In the genomic region with DNA sequence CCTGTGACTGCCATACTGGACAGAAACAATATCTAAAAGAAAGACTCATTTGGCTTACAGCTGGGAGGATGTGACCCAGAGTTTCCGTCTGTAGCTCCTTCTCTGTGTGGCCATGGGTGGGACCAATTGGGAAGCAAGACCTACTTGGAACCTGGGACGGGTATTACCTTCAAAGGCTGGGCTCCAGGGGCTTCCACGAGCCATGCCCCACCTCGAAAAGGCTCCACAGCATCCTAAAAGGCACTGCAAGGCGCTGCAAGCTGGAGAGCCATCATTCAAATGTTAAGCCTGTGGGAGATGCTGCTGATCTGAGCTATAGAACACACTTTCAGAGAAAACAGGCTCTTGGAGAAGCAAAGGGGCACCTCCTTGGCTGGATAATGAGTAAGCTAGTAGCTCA, we compare ENCODE assay signal across 20 mouse cellular contexts. TPM values are rescaled to one million over a fixed set of nuclear protein-coding genes. Genes with fewer than 3 reads are reported as not detected.
"Had no signal": no experiment of that assay in that cellular context is flagged by ENCODE, and none has a peak within 500 bp of the region (broad histone marks: within the 10 kb centered on the region; RNA-seq: fewer than 3 reads in every experiment).

No protein-coding gene starts in this region.

- H3K4me1 ChIP-seq: midbrain, embryonic 12.5 days; midbrain, embryonic 15.5 days; neural tube, embryonic 12.5 days; stomach, embryonic 15.5 days had no signal

- H3K27ac ChIP-seq: lung, embryonic 15.5 days; macrophage; midbrain, embryonic 12.5 days; midbrain, embryonic 15.5 days; neural tube, embryonic 12.5 days; stomach, embryonic 15.5 days; stomach, postnatal 0 days had no signal

- ATAC-seq: liver, postnatal 0 days; lung, postnatal 0 days; midbrain, embryonic 15.5 days had no signal

- H3K9me3 ChIP-seq: lung, embryonic 15.5 days; megakaryocyte, embryonic 14.5 days; midbrain, embryonic 12.5 days; midbrain, embryonic 15.5 days; neural tube, embryonic 12.5 days; stomach, embryonic 15.5 days had no signal

- H3K4me3 ChIP-seq: lung, embryonic 15.5 days; megakaryocyte, embryonic 14.5 days; midbrain, embryonic 12.5 days; midbrain, embryonic 15.5 days; neural tube, embryonic 12.5 days; stomach, embryonic 15.5 days had no signal

- H3K27me3 ChIP-seq: lung, embryonic 15.5 days; midbrain, embryonic 12.5 days; midbrain, embryonic 15.5 days; neural tube, embryonic 12.5 days; stomach, embryonic 15.5 days had no signal

- DNase-seq: liver, postnatal 0 days; lung, adult 2 months; lung, postnatal 14 days; lung, postnatal 36 days; right cerebral cortex, postnatal 14 days; thymus, adult 2 months; thymus, postnatal 25 days; thymus, postnatal 4 days had no signal

- H3K4me2 ChIP-seq: lung, embryonic 15.5 days; midbrain, embryonic 12.5 days; midbrain, embryonic 15.5 days; neural tube, embryonic 12.5 days; stomach, embryonic 15.5 days had no signal

- H3K36me3 ChIP-seq: lung, embryonic 15.5 days; midbrain, embryonic 12.5 days; midbrain, embryonic 15.5 days; neural tube, embryonic 12.5 days; stomach, embryonic 15.5 days had no signal

- H3K9ac ChIP-seq: liver, postnatal 0 days; lung, embryonic 15.5 days; midbrain, embryonic 12.5 days; midbrain, embryonic 15.5 days; neural tube, embryonic 12.5 days; stomach, embryonic 15.5 days had no signal

RNA-seq across cellular contexts. Expression of a gene that starts 16.1 kb away (rescaled TPM):
- total RNA-seq: megakaryocyte progenitor cell, adult 5-6 weeks; monocyte, adult 5-6 weeks; neutrophil, adult 5-6 weeks had no signal
- polyA plus RNA-seq: liver, postnatal 0 days; macrophage had no signal
